Mouse (Mus musculus) heart, embryonic 15.5 days (tissue): Measurements from ENCODE around the gene Pde8b. TPM values are rescaled to one million over a fixed set of nuclear protein-coding genes. Genes with fewer than 3 reads are reported as not detected.
A peak's percentile ranks its signal among the peaks of the same experiment; 100 is the strongest.

Experiments
- ATAC-seq: fragments of 200-750 bp; cut with Nextera tagmentation; replicated peaks from 2 replicates; pipeline ENCODE4 v1.8.0; 2017; ENCODE audit warnings: low read depth, moderate TSS enrichment; ENCODE audit not compliant: insufficient number of reproducible peaks, insufficient read depth, low FRiP score
- H3K27ac ChIP-seq: fragments of 300-500 bp; sonication (generic); 2 replicates; pipeline ENCODE4 v1.5.1; 2015; ENCODE audit warnings: mild to moderate bottlenecking, inconsistent platforms
- H3K27me3 ChIP-seq: fragments of 300-500 bp; sonication (generic); 2 replicates; pipeline ENCODE4 v1.6.1; 2015; ENCODE audit warnings: inconsistent platforms
- H3K36me3 ChIP-seq: fragments of 300-500 bp; sonication (generic); 2 replicates; pipeline ENCODE4 v1.6.1; 2015; ENCODE audit warnings: mild to moderate bottlenecking, inconsistent platforms
- H3K4me1 ChIP-seq: fragments of 300-500 bp; sonication (generic); replicated peaks from 2 replicates; pipeline ENCODE4 v1.6.1; 2015; ENCODE audit warnings: inconsistent platforms
- H3K4me2 ChIP-seq: fragments of 300-500 bp; sonication (generic); 2 replicates; pipeline ENCODE4 v1.6.1; 2015; ENCODE audit warnings: inconsistent platforms, mild to moderate bottlenecking, moderate library complexity
- H3K4me3 ChIP-seq: fragments of 300-500 bp; sonication (generic); 2 replicates; pipeline ENCODE4 v1.5.1; 2015; ENCODE audit warnings: mild to moderate bottlenecking, inconsistent platforms
- H3K9ac ChIP-seq: fragments of 300-500 bp; sonication (generic); 2 replicates; pipeline ENCODE4 v1.6.1; 2015; ENCODE audit warnings: mild to moderate bottlenecking, inconsistent platforms
- H3K9me3 ChIP-seq: fragments of 300-500 bp; sonication (generic); replicated peaks from 2 replicates; pipeline ENCODE4 v1.6.1; 2016; ENCODE audit warnings: inconsistent platforms
- WGBS: fragments of 180-500 bp; shearing (Covaris S2); methylation state at CpG from one replicate; pipeline ENCODE4 v1.1.7; 2015; ENCODE audit warnings: mixed read lengths; 5-methylcytosine and 5-hydroxymethylcytosine counted together
- polyA plus RNA-seq: library from polyadenylated mRNA; unstranded; fragments of >200 nt; fragmentation: Nextera tagmentation; extraction: Ambion mirVana; gene quantifications from 2 replicates; pipeline ENCODE4 v1.2.1, GENCODE M21; 2015

Gene Pde8b
- polyA plus RNA-seq, 1 experiment from 2014 or later = 0.68 TPM

- 68% methylated on average over 3 of the region's 3 CpGs for WGBS
- no peaks in the 10 kb centered on the region for H3K9me3 ChIP-seq
- no peaks in the 10 kb centered on the region for H3K4me1 ChIP-seq
- no peaks in the 10 kb centered on the region for H3K27me3 ChIP-seq
- no peak for ATAC-seq
- no peak overlapping the region for H3K4me3 ChIP-seq
- no peak overlapping the region for H3K9ac ChIP-seq
- H3K4me2 ChIP-seq = no peak overlapping the region
- no peaks in the 10 kb centered on the region for H3K36me3 ChIP-seq
- no peak overlapping the region for H3K27ac ChIP-seq
These were observed 153.5 kb downstream of the Pde8b start for GRCm38 (mm10) chr13:95096646-95097045.

GRCm38 (mm10) chr13:95095860-95096259 lies 154.3 kb downstream of the Pde8b start:
- ATAC-seq = no peak
- 70% methylated on average over 10 of the region's 10 CpGs for WGBS
- Histone ChIP-seq H3K27me3 (no peaks in the 10 kb centered on the region), H3K4me1 (no peaks in the 10 kb centered on the region), H3K36me3 (no peaks in the 10 kb centered on the region), H3K9me3 (no peaks in the 10 kb centered on the region), H3K4me2 (no peak overlapping the region), H3K4me3 (no peak overlapping the region), H3K27ac (no peak overlapping the region), H3K9ac (no peak overlapping the region)

- Histone ChIP-seq H3K4me1 (peaks cover 10% of the 10 kb centered on the region), H3K4me2 (no peak overlapping the region), H3K4me3 (no peak overlapping the region), H3K9ac (no peak overlapping the region), H3K9me3 (no peaks in the 10 kb centered on the region), H3K27me3 (no peaks in the 10 kb centered on the region), H3K27ac (no peak overlapping the region), H3K36me3 (no peaks in the 10 kb centered on the region)
- ATAC-seq = no peak; the same call in 1 of the 2 replicates
- 71% methylated on average over 14 of the region's 14 CpGs for WGBS
These were observed 158.3 kb downstream of the Pde8b start for GRCm38 (mm10) chr13:95091546-95092445.

- WGBS = 48% methylated on average over 8 of the region's 8 CpGs
These were observed 162.8 kb downstream of the Pde8b start for GRCm38 (mm10) chr13:95087358-95087787.

GRCm38 (mm10) chr13:95086033-95086432 lies 164.1 kb downstream of the Pde8b start:
- peaks cover 15% of the 10 kb centered on the region for H3K4me1 ChIP-seq
- no peak overlapping the region for H3K9ac ChIP-seq
- H3K9me3 ChIP-seq = no peaks in the 10 kb centered on the region
- H3K36me3 ChIP-seq = no peaks in the 10 kb centered on the region
- H3K4me2 ChIP-seq = no peak overlapping the region
- WGBS = 80% methylated on average over 5 of the region's 5 CpGs
- no peak for ATAC-seq
- no peaks in the 10 kb centered on the region for H3K27me3 ChIP-seq
- no peak overlapping the region for H3K27ac ChIP-seq
- no peak overlapping the region for H3K4me3 ChIP-seq

More at GRCm38 (mm10) chr13:95087358-95087787, 162.8 kb downstream of the Pde8b start:
- Histone ChIP-seq H3K4me1 (peaks cover 10% of the 10 kb centered on the region), H3K4me2 (no peak overlapping the region), H3K36me3 (no peaks in the 10 kb centered on the region), H3K9ac (no peak overlapping the region), H3K9me3 (no peaks in the 10 kb centered on the region), H3K4me3 (no peak overlapping the region), H3K27ac (0 out of 2 replicates have a peak overlapping the region, but pooled peaks have one; percentile 23), H3K27me3 (no peaks in the 10 kb centered on the region)
- ATAC-seq = peak; percentile 47; the same call in 1 of the 2 replicates

- no peaks in the 10 kb centered on the region for H3K36me3 ChIP-seq
- H3K9ac ChIP-seq = no peak overlapping the region
- no peak overlapping the region for H3K27ac ChIP-seq
- no peaks in the 10 kb centered on the region for H3K9me3 ChIP-seq
- no peak overlapping the region for H3K4me2 ChIP-seq
- H3K4me3 ChIP-seq = no peak overlapping the region
- no peaks in the 10 kb centered on the region for H3K27me3 ChIP-seq
- peaks cover 18% of the 10 kb centered on the region for H3K4me1 ChIP-seq
- WGBS = 80% methylated on average over 3 of the region's 3 CpGs
- ATAC-seq = no peak
These were observed 167.5 kb downstream of the Pde8b start for GRCm38 (mm10) chr13:95082611-95083010.

- H3K27me3 ChIP-seq = no peaks in the 10 kb centered on the region
- peak; percentile 66; the same call in 1 of the 2 replicates for ATAC-seq
- no peak overlapping the region for H3K4me2 ChIP-seq
- H3K4me3 ChIP-seq = no peak overlapping the region
- H3K4me1 ChIP-seq = peaks cover 11% of the 10 kb centered on the region
- H3K9me3 ChIP-seq = no peaks in the 10 kb centered on the region
- 53% methylated on average over 7 of the region's 7 CpGs for WGBS
- H3K36me3 ChIP-seq = no peaks in the 10 kb centered on the region
- peak overlapping the region; percentile 20; the same call in 1 of the 2 replicates for H3K27ac ChIP-seq
- H3K9ac ChIP-seq = no peak overlapping the region
These were observed 169.1 kb downstream of the Pde8b start for GRCm38 (mm10) chr13:95081082-95081481.

- ATAC-seq = no peak
- 63% methylated on average over 6 of the region's 6 CpGs for WGBS
These were observed 171.6 kb downstream of the Pde8b start for GRCm38 (mm10) chr13:95078492-95078891.

GRCm38 (mm10) chr13:95077688-95078087 lies 172.4 kb downstream of the Pde8b start:
- Histone ChIP-seq H3K27ac (no peak overlapping the region), H3K4me3 (no peak overlapping the region), H3K4me2 (no peak overlapping the region), H3K9me3 (no peaks in the 10 kb centered on the region), H3K9ac (no peak overlapping the region), H3K36me3 (no peaks in the 10 kb centered on the region), H3K4me1 (peaks cover 11% of the 10 kb centered on the region), H3K27me3 (no peaks in the 10 kb centered on the region)
- WGBS = 67% methylated on average over 3 of the region's 3 CpGs
- no peak for ATAC-seq

More at GRCm38 (mm10) chr13:95078492-95078891, 171.6 kb downstream of the Pde8b start:
- H3K4me1 ChIP-seq = peaks cover 11% of the 10 kb centered on the region
- no peaks in the 10 kb centered on the region for H3K27me3 ChIP-seq
- no peak overlapping the region for H3K9ac ChIP-seq
- H3K36me3 ChIP-seq = no peaks in the 10 kb centered on the region
- H3K9me3 ChIP-seq = no peaks in the 10 kb centered on the region
- H3K4me2 ChIP-seq = no peak overlapping the region
- no peak overlapping the region for H3K27ac ChIP-seq
- no peak overlapping the region for H3K4me3 ChIP-seq

GRCm38 (mm10) chr13:95076142-95076541 lies 174.0 kb downstream of the Pde8b start:
- H3K4me3 ChIP-seq = no peak overlapping the region
- ATAC-seq = no peak
- H3K36me3 ChIP-seq = no peaks in the 10 kb centered on the region
- 62% methylated on average over 2 of the region's 2 CpGs for WGBS
- H3K4me2 ChIP-seq = no peak overlapping the region
- H3K9ac ChIP-seq = no peak overlapping the region
- H3K9me3 ChIP-seq = no peaks in the 10 kb centered on the region
- no peak overlapping the region for H3K27ac ChIP-seq
- no peaks in the 10 kb centered on the region for H3K27me3 ChIP-seq
- peaks cover 7% of the 10 kb centered on the region for H3K4me1 ChIP-seq

- Histone ChIP-seq H3K9me3 (no peaks in the 10 kb centered on the region), H3K27ac (no peak overlapping the region), H3K27me3 (no peaks in the 10 kb centered on the region), H3K4me3 (no peak overlapping the region), H3K4me2 (no peak overlapping the region), H3K9ac (no peak overlapping the region), H3K36me3 (no peaks in the 10 kb centered on the region), H3K4me1 (no peaks in the 10 kb centered on the region)
- 62% methylated on average over 8 of the region's 8 CpGs for WGBS
- no peak for ATAC-seq
These were observed 176.5 kb downstream of the Pde8b start for GRCm38 (mm10) chr13:95073445-95074172.
